Mouse (Mus musculus): ENCODE data around the gene Tepp. TPM values are rescaled to one million over a fixed set of nuclear protein-coding genes. Genes with fewer than 3 reads are reported as not detected.

Tepp gene
- total and polyA plus RNA-seq, 2 experiments from 2014 or later = 1.2 to 1.8 TPM

GRCm38 (mm10) chr8:95341721-95342120, 31.4 kb downstream of the Tepp start:
- H3K27ac ChIP-seq (ENCODE audit: low read depth, low read length) = no peak overlapping the region
- H3K27me3 ChIP-seq (ENCODE audit: insufficient read depth, low read length) = no peaks in the 10 kb centered on the region
- H3K4me2 ChIP-seq (ENCODE audit: low read depth) = no peak overlapping the region
- peaks cover 64% of the 10 kb centered on the region for H3K36me3 ChIP-seq (ENCODE audit: insufficient read depth)
- WGBS = 54% methylated on average over 5 of the region's 5 CpGs
- H3K4me3 ChIP-seq (ENCODE audit: low read depth, low read length) = no peak overlapping the region
- TF ChIP-seq CTCF (IDR thresholded peaks at IDR 0.05; ENCODE audit: low read depth) = no peak
- H3K9me3 ChIP-seq (ENCODE audit: low read length) = no peaks in the 10 kb centered on the region
- ATAC-seq (no peak), DNase-seq (no peak)
- H3K4me1 ChIP-seq (ENCODE audit: insufficient read depth) = no peaks in the 10 kb centered on the region
- no peak overlapping the region for H3K9ac ChIP-seq

GRCm38 (mm10) chr8:95344668-95345067, 34.3 kb downstream of the Tepp start:
- no peak overlapping the region for H3K4me3 ChIP-seq (ENCODE audit: low read depth, low read length)
- H3K9me3 ChIP-seq (ENCODE audit: low read length) = no peaks in the 10 kb centered on the region
- H3K27me3 ChIP-seq (ENCODE audit: insufficient read depth, low read length) = no peaks in the 10 kb centered on the region
- no peak overlapping the region for H3K4me2 ChIP-seq (ENCODE audit: low read depth)
- no peak overlapping the region for H3K27ac ChIP-seq (ENCODE audit: low read depth, low read length)
- TF ChIP-seq CTCF (IDR thresholded peaks at IDR 0.05; ENCODE audit: low read depth) = peak; percentile 37
- 69% methylated on average over 6 of the region's 6 CpGs for WGBS
- DNase-seq = no peak
- ATAC-seq = no peak
- H3K9ac ChIP-seq = no peak overlapping the region
- peaks cover 13% of the 10 kb centered on the region; the same call in 1 of the 2 replicates for H3K4me1 ChIP-seq (ENCODE audit: insufficient read depth)
- peaks cover 52% of the 10 kb centered on the region for H3K36me3 ChIP-seq (ENCODE audit: insufficient read depth)

GRCm38 (mm10) chr8:95346643-95347545, 36.5 kb downstream of the Tepp start:
- H3K4me3 ChIP-seq (ENCODE audit: low read depth, low read length) = no peak overlapping the region
- TF ChIP-seq CTCF (IDR thresholded peaks at IDR 0.05; ENCODE audit: low read depth) = peak; percentile 85
- H3K9me3 ChIP-seq (ENCODE audit: low read length) = no peaks in the 10 kb centered on the region
- WGBS = 30% methylated on average over 8 of the region's 8 CpGs
- peaks cover 22% of the 10 kb centered on the region; the same call in 1 of the 2 replicates for H3K4me1 ChIP-seq (ENCODE audit: insufficient read depth)
- H3K9ac ChIP-seq = no peak overlapping the region
- ATAC-seq (peak; percentile 51), DNase-seq (peak; percentile 91)
- no peak overlapping the region for H3K4me2 ChIP-seq (ENCODE audit: low read depth)
- peaks cover 33% of the 10 kb centered on the region for H3K36me3 ChIP-seq (ENCODE audit: insufficient read depth)
- no peak overlapping the region for H3K27ac ChIP-seq (ENCODE audit: low read depth, low read length)
- H3K27me3 ChIP-seq (ENCODE audit: insufficient read depth, low read length) = no peaks in the 10 kb centered on the region

- Histone ChIP-seq H3K27ac (ENCODE audit: low read depth, low read length) (no peak overlapping the region), H3K9me3 (ENCODE audit: low read length) (no peaks in the 10 kb centered on the region), H3K4me2 (ENCODE audit: low read depth) (no peak overlapping the region; the same call in 1 of the 2 replicates), H3K4me3 (ENCODE audit: low read depth, low read length) (no peak overlapping the region), H3K27me3 (ENCODE audit: insufficient read depth, low read length) (no peaks in the 10 kb centered on the region), H3K36me3 (ENCODE audit: insufficient read depth) (peaks cover 25% of the 10 kb centered on the region), H3K9ac (no peak overlapping the region), H3K4me1 (ENCODE audit: insufficient read depth) (peaks cover 23% of the 10 kb centered on the region; the same call in 1 of the 2 replicates)
- DNase-seq = no peak
- no peak for TF ChIP-seq CTCF (IDR thresholded peaks at IDR 0.05; ENCODE audit: low read depth)
- ATAC-seq = no peak
- WGBS = 97% methylated on average over 2 of the region's 2 CpGs
These were observed 38.0 kb downstream of the Tepp start for GRCm38 (mm10) chr8:95348356-95348755.

GRCm38 (mm10) chr8:95348811-95349630, 38.7 kb downstream of the Tepp start:
- Histone ChIP-seq H3K9me3 (ENCODE audit: low read length) (no peaks in the 10 kb centered on the region), H3K27ac (ENCODE audit: low read depth, low read length) (0 out of 2 replicates have a peak overlapping the region, but pooled peaks have one; percentile 9), H3K27me3 (ENCODE audit: insufficient read depth, low read length) (no peaks in the 10 kb centered on the region), H3K4me2 (ENCODE audit: low read depth) (peak overlapping the region; percentile 24), H3K4me3 (ENCODE audit: low read depth, low read length) (no peak overlapping the region), H3K36me3 (ENCODE audit: insufficient read depth) (peaks cover 18% of the 10 kb centered on the region), H3K4me1 (ENCODE audit: insufficient read depth) (peaks cover 28% of the 10 kb centered on the region; the same call in 1 of the 2 replicates), H3K9ac (no peak overlapping the region)
- peak; percentile 37 for TF ChIP-seq CTCF (IDR thresholded peaks at IDR 0.05; ENCODE audit: low read depth)
- ATAC-seq (peak; percentile 53), DNase-seq (peak; percentile 87)
- WGBS = 22% methylated on average over 19 of the region's 19 CpGs

GRCm38 (mm10) chr8:95351461-95351860, 41.1 kb downstream of the Tepp start:
- peak; percentile 79 for DNase-seq
- H3K9me3 ChIP-seq (ENCODE audit: low read length) = no peaks in the 10 kb centered on the region
- no peaks in the 10 kb centered on the region for H3K27me3 ChIP-seq (ENCODE audit: insufficient read depth, low read length)
- no peak overlapping the region for H3K9ac ChIP-seq
- no peak overlapping the region for H3K27ac ChIP-seq (ENCODE audit: low read depth, low read length)
- peaks cover 28% of the 10 kb centered on the region; the same call in 1 of the 2 replicates for H3K4me1 ChIP-seq (ENCODE audit: insufficient read depth)
- 0 out of 2 replicates have a peak, but pooled peaks cover under 1% of the 10 kb centered on the region for H3K36me3 ChIP-seq (ENCODE audit: insufficient read depth)
- peak; percentile 66 for TF ChIP-seq CTCF (IDR thresholded peaks at IDR 0.05; ENCODE audit: low read depth)
- H3K4me3 ChIP-seq (ENCODE audit: low read depth, low read length) = peak overlapping the region; percentile 69
- peak; percentile 77 for ATAC-seq
- WGBS = 2% methylated on average over 15 of the region's 15 CpGs
- H3K4me2 ChIP-seq (ENCODE audit: low read depth) = peak overlapping the region; percentile 92

All from forebrain, postnatal 0 days (tissue).